Comparison of ENCODE assay signal across 1 mouse cellular context in genomic region chr12:112828501-112829243, GRCm38 (mm10).
TF ChIP-seq lines count a peak whose summit lies in the region.

No protein-coding gene starts in this region.

TF ChIP-seq in CH12.LX, 34 proteins besides CTCF, POLR2A, EP300 and RAD21 (continued from another document):
- TF ChIP-seq PAX5 (IDR thresholded peaks at IDR 0.05; ENCODE audit: low read length) (no peak), MAZ (IDR thresholded peaks at IDR 0.05; ENCODE audit: low read depth, low read length) (no peak; the same call in 1 of the 2 replicates), ELF1 (IDR thresholded peaks at IDR 0.05; ENCODE audit: low read depth, low read length) (peak; percentile 55; the same call in 1 of the 2 replicates), MYC (IDR thresholded peaks at IDR 0.05; ENCODE audit: low read depth, low read length) (0 out of 2 replicates have a peak, but pooled peaks have one; percentile 27), POLR2AphosphoS2 (IDR thresholded peaks at IDR 0.05; ENCODE audit: low read depth, low read length) (no peak), BHLHE40 (IDR thresholded peaks at IDR 0.05; ENCODE audit: low read depth, low read length) (no peak), ZNF384 (IDR thresholded peaks at IDR 0.05; ENCODE audit: low read depth, low read length) (no peak), TBP (conservative IDR thresholded peaks at IDR 0.05; ENCODE audit: low read depth, low read length) (no peak), CHD2 (IDR thresholded peaks at IDR 0.05; ENCODE audit: low read length) (no peak), MXI1 (IDR thresholded peaks at IDR 0.05; ENCODE audit: low read depth, low read length) (peak; percentile 70), NELFE (IDR thresholded peaks at IDR 0.05; ENCODE audit: low read depth, low read length) (no peak; the same call in 1 of the 2 replicates), JUND (conservative IDR thresholded peaks at IDR 0.05; ENCODE audit: low read depth, low read length) (no peak), GABPA (IDR thresholded peaks at IDR 0.05; ENCODE audit: insufficient replicate concordance, low read depth, low read length) (no peak), USF2 (conservative IDR thresholded peaks at IDR 0.05; ENCODE audit: low read depth, low read length) (no peak), MEF2A (IDR thresholded peaks at IDR 0.05; ENCODE audit: borderline replicate concordance, low read depth, low read length) (no peak), MAFK (IDR thresholded peaks at IDR 0.05; ENCODE audit: insufficient replicate concordance, low read length) (no peak), IRF4 (IDR thresholded peaks at IDR 0.05; ENCODE audit: low read depth, low read length) (peak; percentile 72), ZC3H11A (IDR thresholded peaks at IDR 0.05; ENCODE audit: low read depth, low read length) (no peak), ETS1 (conservative IDR thresholded peaks at IDR 0.05; ENCODE audit: low read depth, low read length) (no peak), CHD1 (IDR thresholded peaks at IDR 0.05; ENCODE audit: low read depth, low read length) (no peak), TCF12 (IDR thresholded peaks at IDR 0.05; ENCODE audit: low read depth, low read length) (peak; percentile 65), RCOR1 (conservative IDR thresholded peaks at IDR 0.05; ENCODE audit: low read depth, low read length) (no peak), UBTF (IDR thresholded peaks at IDR 0.05; ENCODE audit: low read depth, low read length) (peak; percentile 78; the same call in 1 of the 2 replicates), E2F4 (IDR thresholded peaks at IDR 0.05; ENCODE audit: insufficient replicate concordance, low read depth, low read length) (no peak), USF1 (IDR thresholded peaks at IDR 0.05; ENCODE audit: low read depth, low read length) (no peak), HCFC1 (IDR thresholded peaks at IDR 0.05; ENCODE audit: low read depth, low read length) (0 out of 2 replicates have a peak, but pooled peaks have one; percentile 44), NRF1 (IDR thresholded peaks at IDR 0.05; ENCODE audit: low read depth, low read length) (no peak), SIN3A (IDR thresholded peaks at IDR 0.05; ENCODE audit: low read length) (no peak)
